Mouse (Mus musculus) heart, postnatal 25 days (tissue): ENCODE measurements around the gene Gm5741. TPM values are rescaled to one million over a fixed set of nuclear protein-coding genes. Genes with fewer than 3 reads are reported as not detected.

Experiments used
- DNase-seq: peaks from one replicate; pipeline ENCODE4 v3.0.0; 2022; ENCODE audit warnings: low spot score
- intact Hi-C: fragments of 180-260 bp; cut with DNase I; formaldehyde crosslinking; loops from one replicate; pipeline ENCODE4 v1.15.1; 2025
- microRNA-seq: library from miRNA; unstranded; fragments of <30 nt; microRNA quantifications from one replicate; pipeline ENCODE4 v1.2.0, GENCODE M21; 2022
- total RNA-seq, 2 experiments: library from RNA; stranded (reverse); gene quantifications; 2 replicates each; pipeline ENCODE4 v1.2.3; 2021

Gm5741 gene
- total RNA-seq, 2 experiments from 2014 or later: not detected

DNA sequence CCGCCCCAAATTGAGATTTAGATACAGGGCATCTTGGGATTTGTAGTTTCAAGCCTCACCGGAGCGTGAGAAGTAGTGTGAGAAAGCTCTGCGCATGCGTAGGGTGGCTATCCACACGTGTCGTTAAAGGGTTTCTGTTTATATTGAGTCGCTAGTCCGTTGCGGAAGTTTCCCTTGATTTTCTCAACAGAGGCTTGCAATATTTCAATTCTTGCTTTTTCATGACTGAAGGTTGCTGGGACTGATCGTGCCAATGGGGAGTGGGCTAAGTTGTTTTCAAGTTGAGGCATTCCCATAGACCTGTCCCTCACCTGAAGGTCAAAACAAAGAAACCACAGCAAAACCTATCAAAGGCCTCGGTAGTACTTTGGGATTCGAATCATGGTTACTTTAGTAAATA, 33.0 kb downstream of the Gm5741 start:
- no peak for DNase-seq
- intact Hi-C loops: no loop called here

DNA sequence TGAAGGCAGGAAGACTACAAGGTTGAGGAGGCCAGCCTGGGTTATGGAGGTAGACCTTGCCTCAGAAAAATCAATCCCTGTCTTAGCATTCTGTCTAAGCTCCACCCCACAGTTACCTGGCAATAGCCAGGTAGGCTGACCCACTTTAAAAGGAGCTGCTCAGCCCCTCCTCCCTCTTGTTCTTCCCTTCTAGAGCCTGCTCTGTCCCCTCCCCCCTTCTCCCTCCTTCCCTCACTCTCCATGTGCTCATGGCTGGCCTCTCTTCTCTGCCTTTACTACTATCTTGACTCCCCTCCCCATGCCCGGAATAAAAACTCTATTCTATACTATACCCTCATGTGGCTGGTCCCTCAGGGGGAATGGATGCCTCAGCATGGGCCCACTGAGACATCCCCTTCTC, 33.9 kb downstream of the Gm5741 start:
- intact Hi-C loops: no loop called here
- DNase-seq: no peak

DNA sequence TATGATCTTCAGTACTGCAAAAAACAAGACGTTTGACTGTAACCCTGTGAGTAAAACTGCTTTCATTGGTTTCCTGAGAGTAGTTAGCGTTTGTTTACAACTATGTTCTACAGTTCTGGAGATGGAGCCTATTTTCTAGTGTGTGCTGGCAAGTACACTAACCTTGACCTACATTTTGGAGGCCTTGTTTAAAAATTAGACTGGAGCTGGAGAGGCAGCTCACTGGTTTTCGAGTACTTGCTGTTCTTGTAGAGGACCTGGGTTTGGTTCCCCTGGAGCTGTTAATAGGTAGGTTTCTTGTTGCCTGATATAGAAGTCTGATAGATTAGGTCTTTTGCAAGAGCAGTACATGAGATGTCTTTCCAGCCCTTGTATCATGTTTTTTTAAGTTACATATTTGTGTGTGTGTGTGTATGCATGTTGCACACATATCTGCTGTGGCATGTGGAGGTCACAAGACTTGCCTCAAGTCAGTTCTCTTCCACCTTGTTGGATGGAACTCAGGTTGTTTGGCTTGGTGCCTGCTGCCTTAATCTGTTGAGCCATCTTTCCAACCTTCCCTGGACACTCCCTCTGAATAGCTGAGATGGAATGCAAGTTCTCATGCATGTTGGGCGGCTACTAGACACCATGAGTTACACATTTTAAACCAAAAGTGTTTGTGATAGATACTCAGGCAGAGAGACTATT, 35.0 kb downstream of the Gm5741 start:
- intact Hi-C loops: no loop called here
- no peak for DNase-seq

GRCm38 (mm10) chr8:85029271-85029670, 38.5 kb downstream of the Gm5741 start:
- intact Hi-C loops: no loop called here
- no peak for DNase-seq

DNA sequence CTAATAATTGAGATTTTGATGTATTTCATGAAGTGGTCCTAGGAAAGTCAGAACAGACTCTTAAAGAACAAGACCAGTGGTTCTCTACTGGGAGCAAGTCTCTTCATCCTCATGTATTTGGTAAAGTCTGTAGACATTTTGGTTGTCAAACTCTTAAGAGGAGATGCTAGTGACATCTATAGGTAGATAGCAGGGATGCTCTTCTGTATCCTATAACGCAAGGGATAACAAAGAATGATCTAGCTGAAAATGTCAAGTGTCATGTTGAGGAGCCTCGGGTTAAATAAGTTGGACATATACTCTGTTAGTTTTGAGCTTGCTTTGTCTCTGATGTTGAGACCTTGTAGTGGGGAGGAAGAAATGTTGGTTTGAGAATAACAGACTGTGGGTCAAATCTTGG, 39.9 kb downstream of the Gm5741 start:
- intact Hi-C loops: no loop called here
- DNase-seq: no peak

DNA sequence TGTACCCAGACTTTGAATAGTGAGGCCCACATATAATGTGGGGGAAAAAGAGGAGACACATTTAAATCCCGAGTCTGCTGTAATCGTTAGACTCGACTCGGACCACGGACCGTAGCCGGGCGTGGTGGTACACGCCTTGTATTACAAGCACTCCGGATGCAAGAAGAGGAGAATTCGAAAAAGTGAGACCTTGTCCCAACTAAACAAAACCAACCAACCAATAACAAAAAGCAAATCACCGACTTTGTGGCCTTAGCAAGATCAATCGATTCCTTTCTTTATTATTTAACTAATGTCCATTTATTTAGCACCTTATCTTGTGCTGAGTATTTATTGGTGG, 40.3 kb downstream of the Gm5741 start:
- intact Hi-C loops: no loop called here
- DNase-seq: no peak

- intact Hi-C loops: no loop called here
- peak; percentile 95 for DNase-seq
Observed at GRCm38 (mm10) chr8:85026670-85027515, 40.9 kb downstream of the Gm5741 start, which contains the start of gene Trir. Gene Trir, plus strand, starts transcription at chr8:85026823.

- peak; percentile 65 for DNase-seq
- intact Hi-C loops: no loop called here
Observed at GRCm38 (mm10) chr8:85025098-85025932, 42.5 kb downstream of the Gm5741 start, which contains the start of gene Asna1. Gene Asna1, minus strand, starts transcription at chr8:85025281.

DNA sequence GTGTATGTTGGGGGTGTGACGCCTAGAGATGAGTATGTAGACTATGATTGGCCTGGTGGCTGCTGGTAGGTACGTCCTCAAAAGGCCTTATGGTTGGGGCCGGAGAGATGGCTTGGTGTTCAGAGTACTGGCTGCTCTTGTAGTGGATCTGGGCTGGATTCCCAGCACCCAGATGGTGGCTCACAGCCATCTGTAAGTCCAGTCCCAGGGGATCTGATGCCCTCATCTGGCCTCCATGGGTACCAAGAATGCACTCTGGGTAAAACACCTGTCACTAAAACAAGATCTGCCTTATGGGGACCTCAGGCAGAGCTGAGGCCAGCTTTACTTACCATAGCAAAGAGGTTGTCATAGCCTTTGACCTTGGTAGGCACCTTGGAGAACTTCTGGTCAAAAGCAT, 43.9 kb downstream of the Gm5741 start:
- no peak for DNase-seq
- intact Hi-C loops: no loop called here

DNA sequence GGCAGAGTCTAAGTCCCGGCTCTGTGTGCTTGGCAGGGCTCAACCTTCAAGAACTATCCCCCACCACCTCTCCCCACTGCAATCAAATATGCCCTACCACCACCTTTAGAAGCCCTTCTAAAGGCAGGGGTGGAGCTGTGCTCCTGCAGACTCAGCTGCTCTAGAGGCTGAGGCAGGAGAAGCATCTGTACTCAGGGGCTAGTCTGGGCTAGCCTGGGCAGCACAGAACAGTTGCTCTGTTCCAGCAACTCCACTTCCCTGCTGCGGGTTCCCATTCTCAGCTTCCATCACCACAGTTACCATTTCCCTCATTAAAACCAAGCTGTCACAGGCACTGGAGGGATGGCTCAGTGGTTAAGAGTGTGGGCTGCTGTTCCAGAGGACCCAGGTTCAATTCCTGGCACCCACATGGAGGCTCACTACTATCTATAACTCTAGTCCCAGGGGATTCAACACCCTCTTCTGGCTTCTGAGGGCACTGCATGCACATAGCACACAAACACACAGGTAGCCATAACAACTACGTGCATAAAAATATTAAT, 46.2 kb downstream of the Gm5741 start:
- intact Hi-C loops: no loop called here
- no peak for DNase-seq

Small RNA genes lying within 50 kb of the gene (microRNA-seq; reads per million reads assigned to microRNA genes)
- gene Gm23388: 0.83 reads per million
- not detected for gene Mir7070

Other genes starting within 250 kb of the Gm5741 start
- gene Dand5, start 245.2 kb downstream of the Gm5741 start, total RNA-seq: 10 to 100 TPM in 1 of 2 experiments, 1 to 10 TPM in 1; 9.6 to 10.3 TPM
- 10 to 100 TPM; 28.9 to 30.0 TPM for gene Gadd45gip1, start 236.5 kb downstream of the Gm5741 start, total RNA-seq
- 10 to 100 TPM; 80.8 to 81.1 TPM for gene Rad23a, start 227.3 kb downstream of the Gm5741 start, total RNA-seq
- gene Calr, start 221.0 kb downstream of the Gm5741 start, total RNA-seq: 100 to 1,000 TPM; 365 to 441 TPM
- 10 to 100 TPM; 24.7 to 25.5 TPM for gene Farsa, start 211.0 kb downstream of the Gm5741 start, total RNA-seq
- gene Syce2, start 195.9 kb downstream of the Gm5741 start, total RNA-seq: 1 to 10 TPM; 2.3 to 3.0 TPM
- 10 to 100 TPM; 63.1 to 68.2 TPM for gene Gcdh, start 174.1 kb downstream of the Gm5741 start, total RNA-seq
- not detected for gene Klf1, start 166.1 kb downstream of the Gm5741 start, total RNA-seq
- gene Dnase2a, start 159.4 kb downstream of the Gm5741 start, total RNA-seq: 1 to 10 TPM; 7.7 to 7.9 TPM
- under 1 TPM; 0.08 to 0.14 TPM for gene Mast1, start 130.6 kb downstream of the Gm5741 start, total RNA-seq
- not detected for gene Rtbdn, start 121.0 kb downstream of the Gm5741 start, total RNA-seq
- not detected for gene Gm49661, start 98.5 kb downstream of the Gm5741 start, total RNA-seq
- gene Prdx2, start 98.4 kb downstream of the Gm5741 start, total RNA-seq: 100 to 1,000 TPM; 650 to 659 TPM
- 10 to 100 TPM; 45.2 to 48.2 TPM for gene Rnaseh2a, start 98.2 kb downstream of the Gm5741 start, total RNA-seq
- gene Junb, start 89.3 kb downstream of the Gm5741 start, total RNA-seq: 10 to 100 TPM; 13.8 to 17.2 TPM
- 1 to 10 TPM; 2.0 to 2.1 TPM for gene Hook2, start 77.4 kb downstream of the Gm5741 start, total RNA-seq
- gene Best2, start 53.5 kb downstream of the Gm5741 start, total RNA-seq: not detected
- gene Asna1, start 42.7 kb downstream of the Gm5741 start, total RNA-seq: 10 to 100 TPM; 65.0 to 67.4 TPM
- 10 to 100 TPM; 82.7 to 88.7 TPM for gene Trir, start 41.2 kb downstream of the Gm5741 start, total RNA-seq
- 10 to 100 TPM; 28.0 to 28.7 TPM for gene Tnpo2, start 31.1 kb downstream of the Gm5741 start, total RNA-seq
- gene Fbxw9, start 7.9 kb downstream of the Gm5741 start, total RNA-seq: 1 to 10 TPM; 3.5 to 4.6 TPM
- gene Dhps, start 3.8 kb upstream of the Gm5741 start, total RNA-seq: 10 to 100 TPM; 26.4 to 26.5 TPM
- 10 to 100 TPM; 39.4 to 43.1 TPM for gene Wdr83os, start 12.8 kb upstream of the Gm5741 start, total RNA-seq
- gene Wdr83, start 13.3 kb upstream of the Gm5741 start, total RNA-seq: 10 to 100 TPM; 31.8 to 35.3 TPM
- 10 to 100 TPM; 24.7 to 26.5 TPM for gene Man2b1, start 15.3 kb upstream of the Gm5741 start, total RNA-seq
- gene Zfp791, start 55.1 kb upstream of the Gm5741 start, total RNA-seq: 1 to 10 TPM; 2.1 to 2.6 TPM
- not detected for gene Cks1brt, start 83.9 kb upstream of the Gm5741 start, total RNA-seq
- gene Olfr371, start 158.0 kb upstream of the Gm5741 start, total RNA-seq: not detected
- 1 to 10 TPM; 7.0 to 7.9 TPM for gene Orc6, start 231.7 kb upstream of the Gm5741 start, total RNA-seq
- gene Vps35, start 231.8 kb upstream of the Gm5741 start, total RNA-seq: 10 to 100 TPM; 64.5 to 70.6 TPM